Mouse (Mus musculus): ENCODE results near the gene Chrm4. TPM values are rescaled to one million over a fixed set of nuclear protein-coding genes. Genes with fewer than 3 reads are reported as not detected.

Gene Chrm4
- polyA plus RNA-seq, 1 experiment from 2014 or later = 0.33 TPM

DNA sequence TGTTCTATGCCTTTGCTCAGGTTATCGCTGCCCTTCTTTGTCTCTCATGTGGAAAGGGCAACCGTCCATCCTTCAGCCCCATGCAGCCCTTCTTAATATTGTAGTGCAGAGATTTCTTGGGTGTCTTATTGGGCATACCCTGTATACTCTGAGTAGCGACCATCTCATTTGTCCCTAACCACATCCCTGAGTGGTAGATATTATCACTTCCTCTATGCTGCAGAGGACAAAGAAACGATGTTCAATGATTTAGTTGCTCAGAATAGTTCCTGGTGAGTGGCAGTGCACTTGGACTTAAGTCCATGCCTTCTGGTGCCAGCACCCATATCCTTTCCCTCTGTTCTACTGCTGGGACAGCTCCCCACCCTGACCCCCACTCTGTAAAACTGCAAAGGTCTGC lies 50.9 kb downstream of the Chrm4 start:
- Histone ChIP-seq H3K4me2 (ENCODE audit: low read length) (no peak overlapping the region), H3K4me3 (ENCODE audit: low read depth, low read length) (no peak overlapping the region), H3K9me3 (replicated peaks; ENCODE audit: control insufficient read depth, low read length, poor library complexity, severe bottlenecking) (no peaks in the 10 kb centered on the region), H3K27ac (ENCODE audit: low read length) (no peak overlapping the region), H3K4me1 (ENCODE audit: control insufficient read depth, insufficient read depth, low read length) (peaks cover 11% of the 10 kb centered on the region), H3K36me3 (ENCODE audit: control insufficient read depth, insufficient read depth, low read length) (no peaks in the 10 kb centered on the region), H3K27me3 (ENCODE audit: control insufficient read depth, insufficient read depth, low read depth, low read length) (peaks cover 19% of the 10 kb centered on the region), H3K9ac (ENCODE audit: low read depth, low read length) (no peak overlapping the region)
- no peak for ATAC-seq
- 86% methylated on average over 4 of the region's 4 CpGs for WGBS

Small RNAs within 50 kb of the gene (microRNA-seq; reads per million reads assigned to microRNA genes)
- gene Mir6999 = not detected

Other genes with a start within 250 kb of the Chrm4 start
- gene Atg13, start 216.7 kb upstream of the Chrm4 start, polyA plus RNA-seq (2015; fragmentation: Nextera tagmentation; extraction: Ambion mirVana) = 36.2 and 40.2 TPM in 2 replicates
- 21.2 and 21.7 TPM in 2 replicates for gene Harbi1, start 216.4 kb upstream of the Chrm4 start, polyA plus RNA-seq (2015; fragmentation: Nextera tagmentation; extraction: Ambion mirVana)
- 27.6 and 28.3 TPM in 2 replicates for gene Ambra1, start 197.1 kb upstream of the Chrm4 start, polyA plus RNA-seq (2015; fragmentation: Nextera tagmentation; extraction: Ambion mirVana)
- 98.8 and 113 TPM in 2 replicates for gene Mdk, start 5.0 kb downstream of the Chrm4 start, polyA plus RNA-seq (2015; fragmentation: Nextera tagmentation; extraction: Ambion mirVana)
- 0.11 TPM in 1 of 2 replicates, not detected in the other for gene Gm9821, start 18.5 kb downstream of the Chrm4 start, polyA plus RNA-seq (2015; fragmentation: Nextera tagmentation; extraction: Ambion mirVana)
- 28.3 and 33.3 TPM in 2 replicates for gene Dgkz, start 48.6 kb downstream of the Chrm4 start, polyA plus RNA-seq (2015; fragmentation: Nextera tagmentation; extraction: Ambion mirVana)
- 1.2 and 1.9 TPM in 2 replicates for gene Creb3l1, start 97.3 kb downstream of the Chrm4 start, polyA plus RNA-seq (2015; fragmentation: Nextera tagmentation; extraction: Ambion mirVana)
- 33.6 and 36.0 TPM in 2 replicates for gene Phf21a, start 165.9 kb downstream of the Chrm4 start, polyA plus RNA-seq (2015; fragmentation: Nextera tagmentation; extraction: Ambion mirVana)

Measured in midbrain, embryonic 16.5 days (tissue).